Mouse (Mus musculus): ENCODE results near the gene Suv39h2. TPM values are rescaled to one million over a fixed set of nuclear protein-coding genes. Genes with fewer than 3 reads are reported as not detected.

Gene Suv39h2
- polyA plus RNA-seq (2015; fragmentation: Nextera tagmentation; extraction: Ambion mirVana) = 11.7 and 16.4 TPM in 2 replicates

- Histone ChIP-seq H3K27me3 (replicated peaks; ENCODE audit: control insufficient read depth, insufficient read depth, low read length) (no peaks in the 10 kb centered on the region), H3K9ac (replicated peaks; ENCODE audit: low read depth, low read length) (peak within 1 kb of the TSS; percentile 77), H3K27ac (ENCODE audit: low read length) (peak within 1 kb of the TSS; percentile 88), H3K4me2 (ENCODE audit: low read length) (peak within 1 kb of the TSS; percentile 91), H3K4me1 (replicated peaks; ENCODE audit: control insufficient read depth, insufficient read depth, low read length) (peaks cover 14% of the 10 kb centered on the region), H3K4me3 (replicated peaks; ENCODE audit: low read length) (peak within 1 kb of the TSS; percentile 93), H3K36me3 (ENCODE audit: control insufficient read depth, insufficient read depth) (no peaks in the 10 kb centered on the region), H3K9me3 (ENCODE audit: control insufficient read depth, low read length) (0 out of 2 replicates have a peak, but pooled peaks cover 2% of the 10 kb centered on the region)
- WGBS = under 1% methylated on average over 42 of the region's 42 CpGs
- peak; percentile 96 for ATAC-seq
Observed at GRCm38 (mm10) chr2:3474861-3475283, at the start of gene Suv39h2. Gene Suv39h2 (minus strand): TSS chr2:3475031.

DNA sequence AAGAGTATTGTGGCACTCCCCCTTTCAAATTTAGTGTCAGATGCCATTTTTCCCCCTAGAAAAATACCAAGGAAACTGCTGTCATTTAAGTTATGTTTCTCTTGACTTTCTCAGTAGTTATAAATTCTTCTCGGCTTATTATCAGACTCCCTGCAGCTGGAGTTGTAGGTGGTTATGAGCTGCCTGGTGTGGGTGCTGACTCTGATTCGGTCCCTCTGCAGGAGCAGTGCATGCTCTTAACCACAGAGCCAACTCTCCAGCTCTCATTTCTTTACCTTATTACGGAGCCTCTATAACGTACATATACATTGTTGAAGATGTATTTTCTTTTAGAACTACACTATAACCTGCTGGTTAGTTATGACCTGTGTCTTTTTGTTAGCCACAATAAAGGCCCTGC is 47.7 kb upstream of the Suv39h2 start:
- no peaks in the 10 kb centered on the region for H3K9me3 ChIP-seq (ENCODE audit: control insufficient read depth, low read length)
- H3K4me2 ChIP-seq (ENCODE audit: low read length) = no peak overlapping the region
- H3K27ac ChIP-seq (ENCODE audit: low read length) = no peak overlapping the region
- H3K36me3 ChIP-seq (ENCODE audit: control insufficient read depth, insufficient read depth) = no peaks in the 10 kb centered on the region
- no peaks in the 10 kb centered on the region for H3K4me1 ChIP-seq (replicated peaks; ENCODE audit: control insufficient read depth, insufficient read depth, low read length)
- no peaks in the 10 kb centered on the region for H3K27me3 ChIP-seq (replicated peaks; ENCODE audit: control insufficient read depth, insufficient read depth, low read length)
- no peak for ATAC-seq
- WGBS = 85% methylated on average over 4 of the region's 4 CpGs
- no peak overlapping the region for H3K9ac ChIP-seq (replicated peaks; ENCODE audit: low read depth, low read length)
- no peak overlapping the region for H3K4me3 ChIP-seq (replicated peaks; ENCODE audit: low read length)

- Histone ChIP-seq H3K9ac (replicated peaks; ENCODE audit: low read depth, low read length) (peak within 1 kb of the TSS; percentile 87), H3K4me2 (ENCODE audit: low read length) (peak within 1 kb of the TSS; percentile 94), H3K36me3 (ENCODE audit: control insufficient read depth, insufficient read depth) (peaks cover 16% of the 10 kb centered on the region), H3K27ac (ENCODE audit: low read length) (peak within 1 kb of the TSS; percentile 86), H3K4me3 (replicated peaks; ENCODE audit: low read length) (peak within 1 kb of the TSS; percentile 93), H3K27me3 (replicated peaks; ENCODE audit: control insufficient read depth, insufficient read depth, low read length) (no peaks in the 10 kb centered on the region), H3K4me1 (replicated peaks; ENCODE audit: control insufficient read depth, insufficient read depth, low read length) (peaks cover 16% of the 10 kb centered on the region), H3K9me3 (ENCODE audit: control insufficient read depth, low read length) (no peaks in the 10 kb centered on the region)
- peak; percentile 100 for ATAC-seq
- WGBS = under 1% methylated on average over 60 of the region's 60 CpGs
Observed at GRCm38 (mm10) chr2:3512552-3513454, 38.0 kb upstream of the Suv39h2 start, which contains the start of the genes Gm45902, Hspa14 and Cdnf. Gene Gm45902 (minus strand): TSS chr2:3512790. Gene Hspa14 (minus strand): TSS chr2:3512814. Gene Cdnf (plus strand): TSS chr2:3513030.

DNA sequence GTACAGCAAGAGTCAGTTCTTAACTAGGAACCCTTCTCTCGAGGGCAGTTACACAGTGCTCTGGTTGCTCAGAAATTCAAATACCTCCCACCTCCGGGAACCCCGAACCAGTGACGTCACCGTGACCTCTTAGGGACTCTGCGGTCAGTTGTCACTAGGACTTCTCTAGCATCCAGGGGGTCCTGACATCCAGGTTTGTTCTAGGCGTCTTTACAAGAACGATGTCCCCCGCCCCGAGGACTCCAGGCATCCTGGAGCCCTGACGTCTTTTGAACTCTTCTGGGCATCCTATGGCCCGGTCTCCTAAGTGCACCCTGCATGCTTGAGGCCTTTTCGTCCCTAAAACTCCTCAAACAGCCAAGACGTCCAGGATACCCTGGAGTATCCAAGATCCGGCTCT is 37.2 kb upstream of the Suv39h2 start:
- H3K9me3 ChIP-seq (ENCODE audit: control insufficient read depth, low read length) = no peaks in the 10 kb centered on the region
- H3K4me3 ChIP-seq (replicated peaks; ENCODE audit: low read length) = peak overlapping the region; percentile 93
- 0% methylated on average over 15 of the region's 15 CpGs for WGBS
- peaks cover 17% of the 10 kb centered on the region for H3K36me3 ChIP-seq (ENCODE audit: control insufficient read depth, insufficient read depth)
- H3K27ac ChIP-seq (ENCODE audit: low read length) = no peak overlapping the region; the same call in 1 of the 2 replicates
- H3K4me1 ChIP-seq (replicated peaks; ENCODE audit: control insufficient read depth, insufficient read depth, low read length) = peaks cover 16% of the 10 kb centered on the region
- peak overlapping the region; percentile 94 for H3K4me2 ChIP-seq (ENCODE audit: low read length)
- no peaks in the 10 kb centered on the region for H3K27me3 ChIP-seq (replicated peaks; ENCODE audit: control insufficient read depth, insufficient read depth, low read length)
- peak overlapping the region; percentile 87 for H3K9ac ChIP-seq (replicated peaks; ENCODE audit: low read depth, low read length)
- no peak for ATAC-seq

DNA sequence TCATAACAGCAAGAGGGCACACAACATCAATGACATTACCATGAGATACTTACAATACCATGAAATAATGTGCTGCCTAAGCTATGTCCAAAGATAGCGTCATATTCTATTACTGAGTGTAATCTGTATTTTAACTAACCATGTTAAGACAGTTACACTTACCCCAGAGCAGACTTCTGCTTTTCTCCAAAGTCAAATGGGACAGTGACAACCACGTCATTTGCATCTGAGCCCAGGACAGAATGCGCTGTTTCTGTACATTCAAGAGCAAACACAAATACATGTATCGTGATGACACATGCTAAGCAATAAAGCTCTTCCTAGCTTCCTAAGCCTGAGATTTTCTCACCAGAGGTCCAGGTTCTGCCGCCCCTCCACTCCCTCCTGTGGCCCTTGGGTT is 26.1 kb upstream of the Suv39h2 start:
- Histone ChIP-seq H3K4me2 (ENCODE audit: low read length) (no peak overlapping the region), H3K36me3 (ENCODE audit: control insufficient read depth, insufficient read depth) (peaks cover 19% of the 10 kb centered on the region), H3K27me3 (replicated peaks; ENCODE audit: control insufficient read depth, insufficient read depth, low read length) (no peaks in the 10 kb centered on the region), H3K9me3 (ENCODE audit: control insufficient read depth, low read length) (no peaks in the 10 kb centered on the region), H3K4me1 (replicated peaks; ENCODE audit: control insufficient read depth, insufficient read depth, low read length) (no peaks in the 10 kb centered on the region), H3K27ac (ENCODE audit: low read length) (no peak overlapping the region), H3K4me3 (replicated peaks; ENCODE audit: low read length) (no peak overlapping the region), H3K9ac (replicated peaks; ENCODE audit: low read depth, low read length) (no peak overlapping the region)
- ATAC-seq = no peak
- 96% methylated on average over 5 of the region's 5 CpGs for WGBS

DNA sequence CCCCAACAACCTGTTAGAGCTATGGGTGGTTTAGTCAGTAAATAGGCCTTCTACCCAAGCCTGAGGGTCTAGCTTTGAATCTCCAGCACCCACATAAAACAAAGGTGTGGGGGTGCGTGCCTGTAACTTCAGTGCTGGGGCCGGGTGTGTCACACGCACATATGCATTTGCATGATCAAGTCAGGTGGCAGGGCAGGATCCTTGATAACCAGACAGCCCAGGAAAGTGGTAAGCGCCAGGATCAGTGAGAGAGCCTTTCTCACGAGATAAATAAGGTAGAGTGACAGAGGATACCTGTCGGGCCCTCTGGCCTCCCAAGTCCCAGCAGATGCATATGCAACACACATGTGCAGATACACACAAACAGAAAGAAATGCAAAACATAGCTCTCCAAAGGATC is 24.7 kb upstream of the Suv39h2 start:
- Histone ChIP-seq H3K9me3 (ENCODE audit: control insufficient read depth, low read length) (no peaks in the 10 kb centered on the region), H3K4me1 (replicated peaks; ENCODE audit: control insufficient read depth, insufficient read depth, low read length) (no peaks in the 10 kb centered on the region), H3K4me2 (ENCODE audit: low read length) (no peak overlapping the region), H3K27me3 (replicated peaks; ENCODE audit: control insufficient read depth, insufficient read depth, low read length) (no peaks in the 10 kb centered on the region), H3K9ac (replicated peaks; ENCODE audit: low read depth, low read length) (no peak overlapping the region), H3K27ac (ENCODE audit: low read length) (no peak overlapping the region), H3K4me3 (replicated peaks; ENCODE audit: low read length) (no peak overlapping the region), H3K36me3 (ENCODE audit: control insufficient read depth, insufficient read depth) (peaks cover 25% of the 10 kb centered on the region)
- ATAC-seq = no peak
- WGBS = 97% methylated on average over 6 of the region's 6 CpGs

GRCm38 (mm10) chr2:3493833-3494409 is 19.1 kb upstream of the Suv39h2 start:
- 89% methylated on average over 3 of the region's 3 CpGs for WGBS
- ATAC-seq = no peak
- no peaks in the 10 kb centered on the region for H3K4me1 ChIP-seq (replicated peaks; ENCODE audit: control insufficient read depth, insufficient read depth, low read length)
- no peaks in the 10 kb centered on the region for H3K9me3 ChIP-seq (ENCODE audit: control insufficient read depth, low read length)
- H3K36me3 ChIP-seq (ENCODE audit: control insufficient read depth, insufficient read depth) = peaks cover 40% of the 10 kb centered on the region
- H3K4me2 ChIP-seq (ENCODE audit: low read length) = no peak overlapping the region
- no peak overlapping the region for H3K27ac ChIP-seq (ENCODE audit: low read length)
- H3K27me3 ChIP-seq (replicated peaks; ENCODE audit: control insufficient read depth, insufficient read depth, low read length) = no peaks in the 10 kb centered on the region
- H3K9ac ChIP-seq (replicated peaks; ENCODE audit: low read depth, low read length) = no peak overlapping the region
- H3K4me3 ChIP-seq (replicated peaks; ENCODE audit: low read length) = no peak overlapping the region

- 47% methylated on average over 3 of the region's 3 CpGs for WGBS
- no peak overlapping the region for H3K4me3 ChIP-seq (replicated peaks; ENCODE audit: low read length)
- ATAC-seq = no peak
- peaks cover 21% of the 10 kb centered on the region for H3K36me3 ChIP-seq (ENCODE audit: control insufficient read depth, insufficient read depth)
- no peaks in the 10 kb centered on the region for H3K4me1 ChIP-seq (replicated peaks; ENCODE audit: control insufficient read depth, insufficient read depth, low read length)
- H3K4me2 ChIP-seq (ENCODE audit: low read length) = no peak overlapping the region
- H3K9ac ChIP-seq (replicated peaks; ENCODE audit: low read depth, low read length) = no peak overlapping the region
- H3K27me3 ChIP-seq (replicated peaks; ENCODE audit: control insufficient read depth, insufficient read depth, low read length) = no peaks in the 10 kb centered on the region
- H3K9me3 ChIP-seq (ENCODE audit: control insufficient read depth, low read length) = no peaks in the 10 kb centered on the region
- H3K27ac ChIP-seq (ENCODE audit: low read length) = no peak overlapping the region
Observed at GRCm38 (mm10) chr2:3489816-3490215, 15.0 kb upstream of the Suv39h2 start.

DNA sequence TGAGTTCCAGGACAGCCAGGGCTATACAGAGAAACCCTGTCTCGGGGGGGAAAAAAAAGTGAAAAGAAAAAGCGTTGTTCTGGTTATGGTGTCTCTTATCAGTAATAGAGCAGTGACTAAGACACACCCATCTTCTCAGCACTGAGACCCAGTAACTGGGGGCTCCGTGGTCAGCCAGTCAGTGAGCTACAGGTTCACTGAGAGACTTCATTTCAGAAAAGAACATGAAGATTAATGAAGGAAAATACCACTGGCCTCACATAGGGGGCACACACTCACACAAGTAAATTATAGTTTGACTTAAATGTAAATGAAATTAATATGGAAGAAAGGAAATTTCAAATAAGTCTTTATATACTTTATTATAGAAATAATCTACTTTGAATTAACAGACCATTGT is 5.4 kb upstream of the Suv39h2 start:
- no peak overlapping the region for H3K4me3 ChIP-seq (replicated peaks; ENCODE audit: low read length)
- 0 out of 2 replicates have a peak, but pooled peaks cover 2% of the 10 kb centered on the region for H3K9me3 ChIP-seq (ENCODE audit: control insufficient read depth, low read length)
- peaks cover 3% of the 10 kb centered on the region; the same call in 1 of the 2 replicates for H3K4me1 ChIP-seq (replicated peaks; ENCODE audit: control insufficient read depth, insufficient read depth, low read length)
- no peaks in the 10 kb centered on the region for H3K27me3 ChIP-seq (replicated peaks; ENCODE audit: control insufficient read depth, insufficient read depth, low read length)
- 94% methylated on average over 3 of the region's 3 CpGs for WGBS
- no peaks in the 10 kb centered on the region for H3K36me3 ChIP-seq (ENCODE audit: control insufficient read depth, insufficient read depth)
- ATAC-seq = no peak
- H3K27ac ChIP-seq (ENCODE audit: low read length) = no peak overlapping the region
- no peak overlapping the region for H3K4me2 ChIP-seq (ENCODE audit: low read length)
- no peak overlapping the region for H3K9ac ChIP-seq (replicated peaks; ENCODE audit: low read depth, low read length)

All from forebrain, embryonic 16.5 days (tissue).